Mouse (Mus musculus): ENCODE measurements at regions not wholly inside any gene's neighbourhood (a gene's known extent, or its start where the extent isn't known, plus 50 kb on each side); places are given as distances from the start of the nearest gene placed in this dataset.

DNA sequence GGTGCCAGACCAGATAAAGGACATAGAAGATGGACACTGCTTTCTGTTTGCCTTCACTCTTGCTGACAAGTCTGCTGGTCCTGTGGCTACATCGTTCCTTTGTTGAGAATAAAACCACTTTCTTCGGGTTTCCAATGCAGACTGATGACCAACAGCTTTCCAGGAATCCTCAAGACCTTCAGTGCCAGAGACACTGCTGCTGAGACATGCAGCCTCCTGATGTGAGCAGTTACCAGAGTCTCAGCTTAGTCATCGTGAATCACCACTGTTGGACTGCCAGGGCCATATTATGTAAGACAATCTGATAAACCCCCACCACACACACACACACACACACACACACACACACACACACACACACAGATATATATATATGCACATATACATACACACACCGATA, 270.2 kb downstream of the Foxo1 start:
- no peak for TF ChIP-seq CTCF (conservative IDR thresholded peaks at IDR 0.05; ENCODE audit: insufficient read depth, insufficient read length, low read depth, low read length)
- no peak for TF ChIP-seq POLR2A (IDR thresholded peaks at IDR 0.05; ENCODE audit: low read depth, low read length)

All from kidney, adult 2 months (tissue).